Mouse (Mus musculus): ENCODE results near the gene Zfyve27. TPM values are rescaled to one million over a fixed set of nuclear protein-coding genes. Genes with fewer than 3 reads are reported as not detected.

The Zfyve27 gene
- total and polyA plus RNA-seq, 3 experiments: 27.0 to 40.2 TPM; not detected in 1

DNA sequence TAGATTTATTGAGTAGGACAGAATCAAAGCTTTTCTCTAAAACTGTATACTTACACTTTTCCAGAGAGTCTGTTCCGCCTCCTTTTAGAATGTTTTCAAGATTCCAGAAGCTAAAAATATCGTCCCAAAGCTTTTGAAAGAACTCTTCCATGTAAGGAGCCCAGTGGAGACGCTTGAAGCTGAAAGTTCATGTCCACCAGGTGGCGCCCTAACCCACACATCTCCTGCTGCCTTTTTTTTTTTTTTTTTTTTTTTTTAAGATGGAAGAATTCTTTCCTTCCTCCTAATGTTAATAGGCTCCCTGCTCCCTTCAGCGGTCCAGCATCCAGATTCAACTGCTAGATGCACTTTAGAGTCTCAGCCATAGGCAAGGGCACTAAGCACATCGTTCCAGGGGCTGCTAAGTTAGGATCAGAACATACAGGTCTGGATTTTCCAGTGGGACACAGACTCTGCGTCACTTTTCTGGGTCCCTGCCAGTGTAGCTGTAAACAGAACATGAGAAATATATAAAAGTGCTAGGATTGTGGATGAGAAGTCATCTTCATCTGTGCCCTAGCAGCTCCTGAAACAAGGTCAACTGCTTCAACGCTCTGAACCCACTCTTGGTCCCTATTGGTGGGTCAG is 19.1 kb upstream of the Zfyve27 start (continued):
- TF ChIP-seq MAFK (IDR thresholded peaks at IDR 0.05; ENCODE audit: borderline replicate concordance, low read depth, low read length): no peak
- no peak for TF ChIP-seq TCF12 (IDR thresholded peaks at IDR 0.05; ENCODE audit: low read depth, low read length)

GRCm38 (mm10) chr19:42145210-42145609 is 18.5 kb upstream of the Zfyve27 start:
- H3K9ac ChIP-seq (ENCODE audit: control insufficient read depth, low read depth, low read length, poor library complexity, severe bottlenecking): no peak overlapping the region
- peaks cover 0 to under 1% of the 10 kb centered on the region in 2 experiments; a peak in 1 of 4 replicates for H3K36me3 ChIP-seq (ENCODE audit: control insufficient read depth in 1 of 2, insufficient read depth in 2 of 2, low read length in 2 of 2)
- no peaks in the 10 kb centered on the region for H3K27me3 ChIP-seq (ENCODE audit: control insufficient read depth in 1 of 2, insufficient read depth in 2 of 2, low read length in 2 of 2)
- no peak overlapping the region for H3K27ac ChIP-seq (ENCODE audit: control insufficient read depth, low read depth, low read length)
- no peak overlapping the region for H3K4me3 ChIP-seq (ENCODE audit: control insufficient read depth in 1 of 2, insufficient read depth in 1 of 2, low read depth in 2 of 2, low read length in 2 of 2)
- H3K79me2 ChIP-seq (ENCODE audit: control insufficient read depth, insufficient read depth, low read length, poor library complexity): peaks cover 2% of the 10 kb centered on the region; the same call in 1 of the 2 replicates
- no peaks in the 10 kb centered on the region for H3K9me3 ChIP-seq (replicated peaks; ENCODE audit: insufficient read depth, low read length)
- TF ChIP-seq JUND (IDR thresholded peaks at IDR 0.05; ENCODE audit: low read depth, low read length) (no peak), ELF1 (IDR thresholded peaks at IDR 0.05; ENCODE audit: low read depth, low read length) (no peak), HCFC1 (IDR thresholded peaks at IDR 0.05; ENCODE audit: low read depth, low read length) (no peak), E2F4 (IDR thresholded peaks at IDR 0.05; ENCODE audit: borderline replicate concordance, low read depth, low read length) (no peak), CHD1 (IDR thresholded peaks at IDR 0.05; ENCODE audit: low read depth, low read length) (no peak), CTCF (IDR thresholded peaks at IDR 0.05 in 2 of 3, conservative IDR thresholded peaks at IDR 0.05 in 1 of 3; ENCODE audit: control insufficient read depth in 1 of 3, insufficient read depth in 1 of 3, low read depth in 2 of 3, low read length in 3 of 3, poor library complexity in 1 of 3, severe bottlenecking in 1 of 3) (no peak), ZMIZ1 (IDR thresholded peaks at IDR 0.05; ENCODE audit: low read depth, low read length) (no peak), MYB (IDR thresholded peaks at IDR 0.05; ENCODE audit: low read depth, low read length) (no peak), RAD21 (IDR thresholded peaks at IDR 0.05; ENCODE audit: low read depth, low read length) (no peak)
- DNase-seq (ENCODE audit: low read depth, low spot score): no peak
- H3K4me1 ChIP-seq (ENCODE audit: control insufficient read depth in 1 of 2, insufficient read depth in 2 of 2, low read length in 2 of 2): peaks cover 3 to 28% of the 10 kb centered on the region in 2 experiments; a peak in 3 of 4 replicates

- DNase-seq (ENCODE audit: low read depth, low spot score): no peak
- H3K27ac ChIP-seq (ENCODE audit: control insufficient read depth, low read depth, low read length): no peak overlapping the region
- no peaks in the 10 kb centered on the region for H3K9me3 ChIP-seq (replicated peaks; ENCODE audit: insufficient read depth, low read length)
- H3K4me1 ChIP-seq (ENCODE audit: control insufficient read depth in 1 of 2, insufficient read depth in 2 of 2, low read length in 2 of 2): peaks cover 3 to 26% of the 10 kb centered on the region in 2 experiments; a peak in 3 of 4 replicates
- H3K4me3 ChIP-seq (ENCODE audit: control insufficient read depth in 1 of 2, insufficient read depth in 1 of 2, low read depth in 2 of 2, low read length in 2 of 2): no peak overlapping the region
- no peaks in the 10 kb centered on the region; a peak in 1 of 4 replicates for H3K36me3 ChIP-seq (ENCODE audit: control insufficient read depth in 1 of 2, insufficient read depth in 2 of 2, low read length in 2 of 2)
- peaks cover 2% of the 10 kb centered on the region; the same call in 1 of the 2 replicates for H3K79me2 ChIP-seq (ENCODE audit: control insufficient read depth, insufficient read depth, low read length, poor library complexity)
- H3K27me3 ChIP-seq (ENCODE audit: control insufficient read depth in 1 of 2, insufficient read depth in 2 of 2, low read length in 2 of 2): no peaks in the 10 kb centered on the region
- TF ChIP-seq MXI1 (IDR thresholded peaks at IDR 0.05; ENCODE audit: low read depth, low read length): no peak
- TF ChIP-seq KAT2A (conservative IDR thresholded peaks at IDR 0.05; ENCODE audit: low read depth, low read length): no peak
- no peak for TF ChIP-seq HCFC1 (IDR thresholded peaks at IDR 0.05; ENCODE audit: low read depth, low read length)
- no peak for TF ChIP-seq ZNF384 (IDR thresholded peaks at IDR 0.05; ENCODE audit: low read depth, low read length)
- no peak for TF ChIP-seq ZC3H11A (IDR thresholded peaks at IDR 0.05; ENCODE audit: low read depth, low read length)
- TF ChIP-seq MAFK (IDR thresholded peaks at IDR 0.05; ENCODE audit: borderline replicate concordance, low read depth, low read length): no peak
- TF ChIP-seq E2F4 (IDR thresholded peaks at IDR 0.05; ENCODE audit: borderline replicate concordance, low read depth, low read length): no peak
- no peak for TF ChIP-seq ZMIZ1 (IDR thresholded peaks at IDR 0.05; ENCODE audit: low read depth, low read length)
- no peak for TF ChIP-seq UBTF (IDR thresholded peaks at IDR 0.05; ENCODE audit: borderline replicate concordance, insufficient read depth, low read depth, low read length)
- TF ChIP-seq NRF1 (IDR thresholded peaks at IDR 0.05; ENCODE audit: insufficient read depth, low read depth, low read length, poor library complexity, severe bottlenecking): no peak
- no peak for TF ChIP-seq NELFE (IDR thresholded peaks at IDR 0.05; ENCODE audit: low read depth, low read length)
- H3K9ac ChIP-seq (ENCODE audit: control insufficient read depth, low read depth, low read length, poor library complexity, severe bottlenecking): no peak overlapping the region
Measured at GRCm38 (mm10) chr19:42145731-42146130, 18.0 kb upstream of the Zfyve27 start.

Data from MEL (cell line).